Mouse (Mus musculus): ENCODE data around the gene Pitpnc1.
A peak's percentile ranks its signal among the peaks of the same experiment; 100 is the strongest.

The Pitpnc1 gene

GRCm38 (mm10) chr11:107283632-107284031, 186.9 kb downstream of the Pitpnc1 start:
- DNase-seq (ENCODE audit: low read depth, low spot score): no peak

DNA sequence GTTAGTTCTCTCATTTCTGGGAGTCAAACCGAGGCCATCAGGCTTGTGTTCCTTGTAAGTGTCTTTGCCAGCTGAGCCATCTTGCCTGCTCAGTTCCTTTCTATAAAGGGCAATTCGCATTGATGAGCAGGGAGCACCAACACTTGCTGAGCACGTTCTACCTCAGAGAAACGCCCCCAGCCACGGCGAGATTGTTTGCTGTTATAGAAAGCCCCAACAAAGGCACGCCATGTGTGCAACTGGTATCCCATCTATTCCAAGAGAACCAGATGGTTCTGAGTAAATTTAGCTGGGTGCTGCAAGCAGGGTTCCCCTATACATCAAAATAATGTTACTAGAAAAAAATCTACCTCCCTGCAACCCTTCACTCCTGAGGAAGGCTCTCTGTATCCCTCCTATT, 188.0 kb downstream of the Pitpnc1 start:
- no peak for DNase-seq (ENCODE audit: low read depth, low spot score)

DNA sequence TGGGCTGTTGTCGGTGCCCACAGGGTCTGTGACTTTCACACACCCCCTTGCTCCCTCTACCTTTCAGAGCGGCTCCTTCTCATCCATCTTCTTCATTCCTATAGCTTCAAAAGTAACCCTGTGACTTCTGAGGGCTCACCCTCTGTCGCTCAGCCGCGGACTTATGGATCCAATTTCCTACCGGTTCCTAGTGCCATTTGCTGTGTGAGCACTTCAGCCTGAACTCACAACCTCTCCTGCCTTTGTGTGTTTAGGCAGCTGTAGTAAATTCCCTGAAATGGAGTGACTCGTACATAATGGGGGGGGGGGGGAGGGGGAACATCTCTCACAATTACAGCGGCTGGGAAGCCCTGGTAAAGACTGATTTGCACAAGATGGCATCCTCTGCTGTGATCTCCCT, 191.2 kb downstream of the Pitpnc1 start:
- no peak for DNase-seq (ENCODE audit: low read depth, low spot score)

DNA sequence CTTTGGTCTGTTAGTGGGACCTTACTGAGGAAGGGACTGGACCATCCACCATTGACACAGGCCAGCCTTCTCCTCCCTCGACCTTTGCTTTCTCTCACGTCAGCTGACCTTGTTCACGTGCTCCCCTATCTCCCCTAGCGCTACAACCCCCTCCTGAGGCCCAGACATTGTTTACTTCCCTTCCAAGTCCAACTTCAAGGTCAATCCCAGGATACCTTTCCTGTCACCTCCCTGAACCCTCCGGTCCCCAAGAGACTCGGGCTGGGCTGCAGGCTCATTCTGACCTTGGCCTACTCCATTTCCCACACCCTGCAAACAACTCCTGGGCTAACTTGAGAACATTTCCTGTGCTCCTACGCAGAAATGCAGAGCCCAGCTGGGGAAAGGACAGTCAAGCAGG, 193.6 kb downstream of the Pitpnc1 start:
- DNase-seq (ENCODE audit: low read depth, low spot score): no peak

DNA sequence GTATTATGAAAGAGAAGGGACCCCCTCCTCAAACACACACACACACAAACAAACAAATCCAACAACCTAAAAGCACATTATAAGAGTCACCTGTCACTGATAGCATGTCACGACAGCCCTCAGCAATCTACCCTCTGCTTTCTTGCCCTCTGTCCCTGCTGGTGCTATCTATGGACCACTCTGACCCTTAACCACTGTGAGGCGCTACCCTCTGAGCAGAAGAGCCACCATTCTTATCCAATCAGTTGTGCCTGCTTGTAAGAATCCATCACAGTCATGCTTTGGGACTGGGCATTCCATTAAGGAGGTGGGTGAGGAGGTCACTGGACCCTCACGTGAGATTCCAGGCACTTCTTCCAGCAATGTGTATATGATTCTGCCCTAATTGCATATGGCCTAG, 194.2 kb downstream of the Pitpnc1 start:
- no peak for DNase-seq (ENCODE audit: low read depth, low spot score)

DNA sequence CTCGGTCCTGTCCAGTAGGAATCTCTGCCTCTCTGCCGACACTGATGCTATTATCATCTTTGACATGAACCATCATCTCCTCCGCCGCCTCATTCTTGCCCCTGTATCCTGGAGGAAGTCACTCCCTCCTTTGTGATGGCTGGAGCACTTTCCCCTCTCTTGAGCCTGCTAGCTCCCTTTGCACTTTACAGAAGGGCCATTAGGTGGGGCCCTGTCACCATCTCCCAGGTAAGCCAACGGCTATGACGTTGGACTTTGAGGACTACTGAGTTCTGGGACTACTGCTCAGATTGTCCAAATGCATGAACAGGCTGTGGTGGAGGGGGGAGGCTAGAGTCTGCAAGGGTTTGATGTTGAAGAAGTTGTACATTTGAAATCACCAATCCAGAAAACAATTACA, 194.6 kb downstream of the Pitpnc1 start:
- DNase-seq (ENCODE audit: low read depth, low spot score): peak; percentile 41

- DNase-seq (ENCODE audit: low read depth, low spot score): no peak
Observed at GRCm38 (mm10) chr11:107274206-107274605, 196.3 kb downstream of the Pitpnc1 start.

- DNase-seq (ENCODE audit: low read depth, low spot score): peak; percentile 56
Observed at GRCm38 (mm10) chr11:107272351-107272975, 198.0 kb downstream of the Pitpnc1 start.

- DNase-seq (ENCODE audit: low read depth, low spot score): no peak
Observed at GRCm38 (mm10) chr11:107270564-107270963, 199.9 kb downstream of the Pitpnc1 start.

GRCm38 (mm10) chr11:107267522-107267921, 203.0 kb downstream of the Pitpnc1 start:
- no peak for DNase-seq (ENCODE audit: low read depth, low spot score)

GRCm38 (mm10) chr11:107265861-107266260, 204.6 kb downstream of the Pitpnc1 start:
- DNase-seq (ENCODE audit: low read depth, low spot score): no peak

- DNase-seq (ENCODE audit: low read depth, low spot score): no peak
Observed at GRCm38 (mm10) chr11:107264889-107265615, 205.4 kb downstream of the Pitpnc1 start.

- DNase-seq (ENCODE audit: low read depth, low spot score): no peak
Observed at GRCm38 (mm10) chr11:107263838-107264237, 206.7 kb downstream of the Pitpnc1 start.

GRCm38 (mm10) chr11:107259428-107259827, 211.1 kb downstream of the Pitpnc1 start:
- DNase-seq (ENCODE audit: low read depth, low spot score): peak; percentile 35

GRCm38 (mm10) chr11:107255185-107255584, 215.3 kb downstream of the Pitpnc1 start:
- no peak for DNase-seq (ENCODE audit: low read depth, low spot score)

GRCm38 (mm10) chr11:107254181-107254580, 216.3 kb downstream of the Pitpnc1 start:
- no peak for DNase-seq (ENCODE audit: low read depth, low spot score)

DNA sequence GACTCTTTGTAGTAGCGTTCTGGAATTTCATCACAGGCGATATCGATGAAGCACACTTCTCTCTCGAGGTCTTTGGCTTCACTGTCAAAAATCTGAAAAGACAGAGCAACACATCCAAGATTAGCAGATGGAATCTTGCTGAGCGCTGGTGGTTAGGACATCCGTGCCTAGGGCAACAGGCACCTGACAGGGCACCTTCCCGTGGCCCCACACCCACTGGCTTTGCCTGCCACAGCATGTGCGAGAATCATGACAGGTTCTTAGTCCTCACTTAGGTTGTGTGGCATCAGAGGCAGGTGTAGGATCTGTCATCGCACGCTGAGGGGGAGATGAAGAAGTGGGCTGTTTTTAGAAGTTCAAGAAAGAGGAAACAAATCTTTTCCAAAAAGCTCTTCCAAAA, 218.5 kb downstream of the Pitpnc1 start:
- no peak for DNase-seq (ENCODE audit: low read depth, low spot score)

GRCm38 (mm10) chr11:107251460-107251859, 219.0 kb downstream of the Pitpnc1 start:
- no peak for DNase-seq (ENCODE audit: low read depth, low spot score)

DNA sequence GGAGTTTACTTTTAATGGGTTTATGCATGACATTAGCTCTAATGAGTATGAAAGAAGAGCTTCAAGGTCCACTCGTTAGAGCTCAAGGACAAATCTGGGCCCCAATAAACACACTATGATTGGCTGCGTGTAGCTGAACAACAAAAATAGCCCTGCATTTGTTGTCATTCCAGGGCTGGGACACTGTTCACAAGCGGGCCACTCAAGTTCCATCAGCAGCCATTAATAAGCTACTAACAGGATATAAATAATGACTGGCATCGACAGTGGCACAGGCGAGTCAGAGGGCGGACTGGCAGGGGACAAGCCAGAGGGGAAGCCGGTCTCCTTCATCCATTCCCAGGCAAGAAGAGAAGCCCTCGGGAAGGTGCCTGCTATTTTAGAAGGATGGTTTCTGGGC, 219.6 kb downstream of the Pitpnc1 start:
- no peak for DNase-seq (ENCODE audit: low read depth, low spot score)

DNA sequence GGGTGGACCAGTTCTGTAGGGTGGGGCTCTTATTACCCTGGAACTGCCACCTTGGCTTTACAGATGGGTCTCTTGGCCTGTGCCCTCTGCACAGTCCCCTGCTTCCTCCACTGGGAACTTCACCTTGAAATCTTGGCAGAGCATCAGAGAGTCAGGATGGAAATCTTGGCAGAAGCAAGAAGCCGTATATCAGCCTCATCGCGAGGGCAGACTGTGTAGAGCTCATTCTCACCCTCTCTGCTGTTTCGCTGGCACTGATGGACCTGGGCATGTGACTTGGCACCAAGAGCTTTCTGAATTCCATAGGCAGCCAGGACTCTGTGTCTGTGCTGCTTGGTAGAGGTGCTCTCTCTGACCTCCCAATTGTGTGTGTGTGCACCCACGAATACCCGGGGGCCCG, 221.7 kb downstream of the Pitpnc1 start:
- DNase-seq (ENCODE audit: low read depth, low spot score): no peak

DNA sequence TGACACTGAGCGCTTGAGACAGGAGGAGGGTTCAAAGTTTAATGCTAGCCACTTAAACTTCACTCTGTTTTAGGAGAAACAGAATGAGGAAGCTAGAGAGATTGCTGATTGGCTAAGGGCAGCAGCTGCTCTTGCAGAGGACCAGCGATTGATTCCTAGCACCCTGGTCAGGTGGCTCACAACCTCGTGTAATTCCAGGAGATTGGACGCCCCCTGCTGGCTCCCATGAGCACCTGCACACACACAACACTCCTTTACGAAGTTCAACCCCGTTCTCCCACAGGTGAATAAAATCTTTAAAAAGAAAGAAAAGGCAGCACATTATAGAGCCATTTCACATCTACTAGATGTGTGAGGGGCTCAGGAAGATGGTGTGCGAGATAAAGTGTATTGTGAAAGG, 224.8 kb downstream of the Pitpnc1 start:
- DNase-seq (ENCODE audit: low read depth, low spot score): no peak

- no peak for DNase-seq (ENCODE audit: low read depth, low spot score)
Observed at GRCm38 (mm10) chr11:107243126-107243525, 227.4 kb downstream of the Pitpnc1 start.

DNA sequence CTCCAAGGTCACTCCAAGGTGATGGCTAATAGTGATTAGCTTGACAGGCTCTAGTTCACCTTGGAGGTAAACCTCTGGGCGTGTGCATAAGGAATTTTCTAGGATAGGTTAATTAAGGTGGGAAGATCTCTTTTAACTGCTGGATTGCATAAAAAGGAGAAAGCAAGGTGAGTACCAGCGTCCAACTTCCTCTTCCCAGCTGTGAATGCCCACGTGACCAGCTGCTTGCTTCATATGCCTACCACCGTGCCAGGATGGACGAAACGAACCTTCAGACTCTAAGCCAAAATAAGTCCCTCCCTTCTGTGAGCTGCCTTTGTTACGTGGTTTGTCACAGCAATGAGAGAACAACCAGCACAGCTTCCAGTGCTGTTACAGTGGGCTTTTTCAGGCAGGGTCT, 228.8 kb downstream of the Pitpnc1 start:
- DNase-seq (ENCODE audit: low read depth, low spot score): no peak
